Mouse (Mus musculus) lung, postnatal 25 days (tissue): ENCODE measurements around the gene Poc1b.
A peak's percentile ranks its signal among the peaks of the same experiment; 100 is the strongest.
"Not testable (repeated sequence)": the region's sequence is repeated elsewhere in the genome, so short reads cannot be mapped to it uniquely, and the experiment has no call there.

Experiments
- DNase-seq: peaks from one replicate; pipeline ENCODE4 v3.0.0; 2022; ENCODE audit warnings: low spot score

Poc1b gene

DNA sequence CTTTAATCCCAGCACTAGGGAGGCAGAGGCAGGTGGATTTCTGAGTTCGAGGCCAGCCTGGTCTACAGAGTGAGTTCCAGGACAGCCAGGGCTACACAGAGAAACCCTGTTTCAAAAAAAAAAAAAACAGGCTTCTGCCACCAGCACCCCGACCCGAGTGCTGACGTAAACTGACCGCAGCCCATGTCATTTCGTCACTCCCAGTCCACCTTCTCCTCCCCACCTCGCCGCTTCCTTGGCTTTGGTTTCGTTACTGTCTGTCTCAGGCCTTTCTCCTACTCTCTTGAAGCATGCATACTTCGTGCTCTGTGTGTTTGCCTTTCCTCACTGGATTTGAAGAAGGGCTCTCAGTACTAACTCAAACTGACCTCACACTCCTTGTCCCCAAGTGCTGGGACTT, 50.9 kb downstream of the Poc1b start:
- DNase-seq, result not testable (repeated sequence)

DNA sequence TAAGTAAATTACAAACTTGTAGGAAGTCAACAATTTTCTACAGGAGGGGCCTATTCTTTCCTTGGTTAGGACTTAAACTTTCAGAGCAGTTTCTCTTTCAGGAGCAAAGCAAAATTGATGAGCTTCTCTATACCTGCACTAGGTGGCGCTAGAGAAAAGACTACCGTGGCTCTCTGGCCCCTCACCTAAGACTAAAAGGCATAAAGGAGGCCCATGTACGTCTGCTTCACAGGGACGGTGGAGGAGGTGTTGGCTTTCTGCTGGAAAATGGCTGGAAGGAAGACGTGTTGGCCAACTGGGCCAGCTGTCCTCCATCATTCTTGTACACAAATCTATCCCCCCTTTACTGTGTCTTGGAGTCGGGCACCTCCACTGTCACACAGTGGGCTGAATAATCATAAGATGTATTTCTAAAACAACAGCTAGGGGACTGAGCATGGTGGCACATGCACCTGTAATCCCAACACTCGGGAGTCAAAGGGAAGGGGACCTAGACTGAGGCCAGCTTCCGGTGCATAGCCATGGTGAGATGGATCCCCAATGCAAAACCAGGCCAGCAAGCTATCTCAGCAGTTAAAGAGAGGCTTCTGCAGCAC, 55.2 kb downstream of the Poc1b start:
- peak; percentile 58 for DNase-seq

DNA sequence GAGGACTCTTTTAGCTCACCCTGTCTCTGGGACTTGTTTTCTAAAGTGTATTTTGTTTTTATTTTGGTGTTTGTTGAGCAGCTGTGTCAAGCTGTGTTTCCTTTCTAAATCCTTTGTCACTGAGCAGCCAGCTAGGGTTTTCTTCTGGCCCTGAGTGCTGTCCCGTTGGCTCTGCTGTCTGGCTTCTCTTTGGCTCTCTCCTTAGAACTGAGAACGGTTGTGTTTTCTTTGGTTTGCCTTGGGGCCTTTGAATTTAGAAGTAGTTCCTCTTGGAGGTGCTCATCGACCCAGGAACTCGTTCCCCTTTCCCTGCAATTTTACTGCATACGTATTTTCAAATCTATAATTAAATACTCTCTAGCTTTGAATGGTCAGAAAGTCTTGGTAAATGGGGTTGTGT, 56.2 kb downstream of the Poc1b start:
- no peak for DNase-seq

DNA sequence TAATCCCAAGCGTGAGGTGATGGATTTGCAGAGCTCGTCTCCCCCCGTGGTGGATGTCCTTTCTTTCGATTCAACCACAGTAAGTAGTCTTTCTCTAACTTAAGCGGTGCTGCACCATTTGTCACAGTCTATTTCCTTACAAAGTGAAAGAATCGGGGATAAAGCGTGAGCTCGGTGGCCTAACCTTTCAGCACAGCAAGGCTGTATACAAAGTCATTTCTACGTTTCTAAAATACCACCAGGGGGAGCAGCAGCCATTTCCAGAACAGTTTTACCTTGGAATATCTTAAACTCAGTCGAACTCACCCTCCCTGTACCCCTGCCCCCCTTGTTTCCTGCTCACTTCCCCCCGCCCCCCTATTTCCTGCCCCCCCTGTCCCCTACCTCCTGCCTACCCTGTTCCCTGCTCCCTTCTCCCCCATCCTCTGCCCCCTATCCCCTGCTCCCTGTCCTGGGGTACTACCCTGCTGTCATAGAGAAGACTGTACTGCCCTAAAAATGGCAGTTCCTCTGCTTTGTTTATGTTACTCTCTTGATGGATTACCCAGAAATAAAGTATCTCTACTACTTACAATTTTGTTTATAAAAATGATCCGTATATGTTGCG, 58.1 kb downstream of the Poc1b start:
- DNase-seq, result peak; percentile 59

DNA sequence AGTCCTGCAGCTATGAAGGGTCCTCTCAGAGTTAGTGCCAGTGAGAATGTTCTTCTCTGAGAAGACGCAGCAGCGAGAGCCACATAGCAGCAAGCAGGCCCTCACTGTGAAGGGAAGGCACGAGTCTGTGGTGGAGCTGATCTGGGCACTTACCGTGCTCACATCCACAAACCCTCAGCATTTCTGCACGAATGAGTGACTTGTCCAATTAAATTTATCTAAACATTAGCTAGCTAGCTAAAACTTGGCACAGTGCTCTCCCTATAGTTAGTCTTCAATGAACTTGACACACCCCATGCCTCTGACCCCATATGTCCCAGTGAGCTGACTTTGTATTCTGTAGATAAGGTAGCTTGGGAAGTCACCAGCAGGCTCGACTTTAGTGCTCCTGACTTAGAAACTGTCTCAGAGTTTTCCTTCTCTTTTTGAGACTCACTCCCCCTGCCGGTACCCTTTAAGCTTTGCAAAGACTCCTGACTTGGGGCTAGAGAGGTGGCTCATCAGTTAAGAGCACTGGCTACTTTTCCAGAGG, 59.0 kb downstream of the Poc1b start:
- DNase-seq, result no peak

DNA sequence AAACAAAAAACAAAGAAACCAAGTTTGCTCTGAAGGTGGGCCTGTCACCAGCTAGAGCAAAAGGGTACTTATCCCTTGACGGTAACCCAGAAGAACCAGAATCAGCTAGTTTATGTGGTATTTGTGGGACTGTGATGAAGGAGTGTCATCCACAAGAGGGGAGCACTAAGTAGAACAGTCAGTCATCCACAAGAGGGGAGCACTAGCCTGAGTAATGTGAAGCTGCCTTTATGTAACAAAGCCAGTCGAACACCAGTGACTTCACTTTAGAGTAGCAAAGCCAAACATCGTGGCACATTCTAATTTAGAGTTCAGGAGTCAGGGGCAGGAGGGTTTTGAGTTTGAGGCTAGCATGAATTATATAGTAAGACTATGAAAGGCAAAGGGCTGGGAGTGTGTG, 59.6 kb downstream of the Poc1b start:
- DNase-seq, result peak; percentile 45

DNA sequence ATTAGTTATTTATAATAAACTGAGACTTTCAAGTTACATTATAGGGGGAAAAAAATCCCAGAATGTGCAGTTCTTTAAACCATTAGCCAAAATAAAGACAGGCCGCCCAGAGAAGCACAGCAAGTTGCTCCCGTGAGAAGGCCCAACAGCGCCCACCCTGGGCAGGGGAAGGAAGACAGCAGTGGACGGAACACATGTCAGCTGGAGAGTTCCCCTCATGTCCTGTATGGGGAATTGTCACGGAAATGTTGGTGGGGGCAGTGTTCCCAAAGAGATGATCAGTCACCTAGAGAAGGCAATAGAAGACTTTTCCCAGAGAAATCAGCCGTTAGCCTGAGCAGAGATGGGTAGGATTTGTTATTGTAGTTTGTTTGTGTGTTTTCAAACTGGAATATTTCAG, 61.6 kb downstream of the Poc1b start:
- no peak for DNase-seq

DNA sequence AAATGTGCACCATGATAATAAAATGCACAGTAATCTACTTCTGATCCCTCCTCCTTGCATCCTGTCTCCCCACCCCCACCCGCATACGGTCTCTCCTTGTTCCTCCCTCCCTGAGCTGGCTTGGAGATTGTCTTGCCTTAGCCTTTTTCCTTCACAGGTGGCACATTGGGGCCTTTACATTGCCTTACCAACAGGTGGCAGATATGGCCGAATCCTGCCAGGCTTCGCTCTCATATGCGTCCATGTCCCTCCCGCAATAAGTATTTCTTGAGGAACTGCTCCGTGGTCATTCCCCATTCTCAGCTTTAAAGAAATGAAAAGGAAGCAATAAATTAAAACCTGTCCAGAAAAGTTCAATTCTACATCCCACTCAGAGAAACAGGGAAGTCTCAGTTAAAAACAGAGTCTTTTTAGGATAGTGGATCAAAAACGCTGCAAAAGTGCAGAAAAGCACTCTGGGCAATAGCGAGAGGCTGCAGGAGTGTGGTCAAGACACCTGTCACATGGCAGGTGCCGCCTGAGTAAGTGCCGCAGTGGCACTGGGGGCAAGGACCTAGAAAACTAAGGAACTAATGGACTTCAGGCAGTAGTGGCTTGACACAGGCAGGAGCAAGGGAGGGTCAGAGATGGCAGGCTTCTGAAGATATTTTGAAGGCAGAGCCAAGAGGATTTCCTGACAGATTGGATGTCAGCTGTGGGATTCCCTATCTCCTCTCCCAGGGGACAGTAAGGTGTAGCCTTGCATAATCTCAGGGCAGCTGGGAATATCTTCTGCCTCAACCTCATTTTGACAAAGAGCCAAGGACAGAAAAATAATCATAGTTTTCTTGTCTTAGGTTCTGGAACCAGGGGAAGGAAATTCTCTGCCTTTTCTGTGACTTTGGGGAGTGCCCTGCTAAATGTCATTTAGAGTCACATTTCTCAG, 62.3 kb downstream of the Poc1b start:
- peak; percentile 64 for DNase-seq

DNA sequence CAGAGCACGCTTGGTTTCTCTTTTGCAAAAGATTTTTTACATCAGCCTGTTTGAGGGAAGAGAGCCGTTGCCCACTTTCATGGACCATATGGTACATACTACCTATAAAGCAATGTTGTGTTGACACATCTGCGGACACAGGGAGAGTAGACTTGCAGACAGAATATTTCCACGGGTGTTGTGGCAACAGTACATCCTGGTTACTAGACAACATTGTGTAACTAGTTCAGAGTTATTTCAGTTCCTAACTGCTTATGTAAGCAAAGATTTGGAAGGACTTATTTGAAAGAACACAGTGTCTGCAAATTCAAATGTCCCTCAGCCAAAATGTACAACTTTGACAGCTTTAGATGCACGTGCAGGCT, 62.9 kb downstream of the Poc1b start:
- DNase-seq, result peak; percentile 85

DNA sequence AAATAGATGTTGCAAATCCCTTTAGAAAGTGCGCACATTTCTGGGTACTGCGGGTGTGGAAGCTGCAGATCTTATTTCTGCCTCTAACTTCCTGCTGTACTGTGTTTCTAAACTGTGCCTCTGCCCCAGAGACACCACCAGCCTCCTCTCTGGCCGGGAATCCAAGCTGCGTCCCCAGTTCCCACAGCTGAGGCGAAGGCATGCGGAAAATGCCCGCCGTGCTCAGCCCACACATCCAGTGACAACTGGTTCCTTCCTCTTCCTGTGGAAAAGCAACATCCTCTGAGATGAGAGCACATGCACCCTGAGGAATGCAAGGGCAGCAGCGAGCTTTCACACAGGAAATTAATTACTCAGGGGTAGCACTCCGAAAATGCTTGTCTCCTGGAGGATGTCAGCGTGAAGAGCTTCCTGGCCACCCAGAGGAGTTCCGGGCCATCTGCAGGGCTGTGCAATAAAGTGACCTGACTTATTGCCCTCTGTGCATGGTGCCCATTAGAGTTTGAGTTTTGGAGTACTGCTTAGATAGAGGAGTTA, 65.2 kb downstream of the Poc1b start:
- peak; percentile 75 for DNase-seq

DNA sequence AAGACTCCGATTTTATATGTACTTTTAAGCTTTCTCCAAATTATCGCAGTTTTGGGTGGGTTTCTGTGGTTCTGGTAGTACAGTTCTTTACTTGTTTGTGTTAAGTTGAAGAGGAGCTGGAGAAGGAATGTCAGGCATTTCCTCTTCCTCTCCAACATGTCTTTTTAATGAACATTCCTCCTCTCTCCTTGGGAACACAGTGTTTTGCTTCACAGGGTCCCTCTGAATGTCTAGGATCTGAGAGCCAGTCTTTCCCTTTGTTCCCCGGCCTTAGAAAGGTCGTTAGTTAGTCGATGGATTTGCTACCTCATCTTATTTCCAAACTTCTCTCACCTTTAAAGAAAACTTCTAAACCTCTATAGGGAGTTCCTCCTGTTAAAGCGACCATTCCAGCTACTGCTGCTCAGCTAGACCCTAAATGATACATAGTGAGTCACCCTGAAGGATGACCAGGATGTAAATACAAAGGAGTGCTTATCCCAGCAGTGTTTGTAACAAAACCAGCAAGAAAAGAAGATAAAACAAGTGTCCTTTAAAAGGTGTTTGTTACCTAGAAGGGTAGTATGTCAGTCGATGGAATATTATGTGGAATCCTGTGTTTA, 66.2 kb downstream of the Poc1b start:
- DNase-seq, result no peak

DNA sequence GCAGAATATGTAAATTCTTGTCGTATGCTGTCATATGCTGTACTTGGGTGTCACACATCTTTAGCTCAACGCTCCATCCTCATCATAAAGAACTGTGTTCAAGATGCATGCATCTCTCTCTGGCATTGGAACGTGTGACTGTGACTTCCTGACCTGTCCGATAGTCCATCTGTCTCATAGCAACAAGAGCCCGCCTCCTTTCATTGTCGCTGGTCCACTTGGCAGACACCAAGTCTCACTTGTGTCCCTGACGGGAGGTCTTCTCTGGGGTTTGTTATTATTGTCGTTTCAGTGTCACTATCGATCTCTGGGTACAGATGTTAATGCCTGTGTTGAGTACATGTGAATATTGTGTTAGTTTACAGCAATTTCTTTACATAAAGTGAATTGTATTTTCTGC, 70.1 kb downstream of the Poc1b start:
- no peak for DNase-seq

DNA sequence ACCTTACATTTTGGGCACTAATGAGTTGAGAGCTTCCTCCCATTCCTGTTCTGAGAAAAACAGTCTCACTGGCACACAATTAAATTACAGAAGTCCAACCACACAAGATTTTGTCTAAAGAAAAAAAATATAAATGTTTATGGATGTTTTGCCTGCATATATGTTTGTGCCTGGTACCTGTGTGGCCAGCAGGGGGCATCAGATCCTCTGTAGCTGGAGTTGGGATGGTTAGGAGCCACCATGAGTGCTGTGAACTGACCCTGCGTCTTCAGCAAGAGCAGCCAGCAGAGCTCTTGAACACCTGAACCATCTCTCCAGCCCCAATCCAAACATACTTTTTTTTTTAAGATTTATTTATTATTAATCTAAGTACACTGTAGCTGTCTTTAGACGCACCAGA, 71.3 kb downstream of the Poc1b start:
- no peak for DNase-seq

DNA sequence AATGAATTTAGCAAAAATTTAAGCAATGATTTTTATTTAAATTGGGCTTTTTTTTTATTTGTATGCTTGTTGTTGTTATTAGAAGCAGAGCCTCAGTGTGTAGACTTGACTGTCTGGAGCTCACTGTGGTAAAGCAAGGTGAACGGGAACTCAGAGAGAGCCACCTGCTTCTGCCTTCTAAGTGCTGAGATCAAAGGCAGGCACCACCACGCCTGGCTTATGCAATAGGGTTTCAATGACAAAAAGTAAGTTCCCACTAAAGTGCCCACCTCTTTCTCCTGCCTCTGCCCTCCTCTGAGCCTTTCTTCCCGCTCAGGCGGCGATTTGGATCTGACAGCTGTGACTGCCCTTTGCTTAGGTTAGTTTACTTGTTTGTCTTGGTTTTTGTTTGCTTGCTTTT, 72.3 kb downstream of the Poc1b start:
- DNase-seq, result no peak

DNA sequence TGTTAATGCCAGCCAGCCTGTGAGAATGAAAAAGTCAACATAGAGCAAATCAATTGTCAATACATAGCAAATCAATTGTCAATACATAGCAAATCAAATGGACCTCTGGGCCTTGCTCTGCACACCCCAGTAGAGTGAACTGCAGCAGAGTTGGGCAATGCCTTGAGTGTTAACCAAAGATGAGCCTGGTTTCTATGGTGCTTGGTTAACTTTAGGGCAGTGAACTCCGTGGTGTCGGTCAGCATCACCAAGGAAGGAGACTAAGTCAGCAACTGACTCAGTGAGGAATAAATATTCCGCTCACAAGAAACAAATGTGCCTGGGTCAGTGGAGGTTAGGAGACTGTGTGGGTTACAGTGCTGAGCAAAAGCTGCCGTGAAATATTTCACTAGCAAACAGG, 72.7 kb downstream of the Poc1b start:
- DNase-seq, result no peak

DNA sequence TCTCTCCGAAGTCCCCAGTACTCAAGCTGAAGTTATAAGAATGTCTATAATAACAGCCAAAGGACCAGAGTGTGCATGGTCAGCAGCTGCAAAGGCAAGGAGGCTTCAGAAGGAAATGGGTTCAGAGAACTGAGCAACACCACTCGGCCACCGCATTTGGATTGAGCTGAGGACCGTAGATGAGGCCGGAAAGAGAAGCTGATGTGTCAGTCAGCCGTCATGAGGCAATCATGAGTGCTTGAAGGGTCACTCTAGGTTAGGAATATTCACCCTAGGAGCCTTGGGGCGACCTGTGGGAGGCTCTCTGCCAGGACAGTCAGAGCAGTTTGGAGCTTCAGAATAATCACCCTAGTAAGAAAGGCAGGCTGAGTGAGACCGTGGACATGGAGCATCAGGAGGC, 74.7 kb downstream of the Poc1b start:
- DNase-seq, result no peak

DNA sequence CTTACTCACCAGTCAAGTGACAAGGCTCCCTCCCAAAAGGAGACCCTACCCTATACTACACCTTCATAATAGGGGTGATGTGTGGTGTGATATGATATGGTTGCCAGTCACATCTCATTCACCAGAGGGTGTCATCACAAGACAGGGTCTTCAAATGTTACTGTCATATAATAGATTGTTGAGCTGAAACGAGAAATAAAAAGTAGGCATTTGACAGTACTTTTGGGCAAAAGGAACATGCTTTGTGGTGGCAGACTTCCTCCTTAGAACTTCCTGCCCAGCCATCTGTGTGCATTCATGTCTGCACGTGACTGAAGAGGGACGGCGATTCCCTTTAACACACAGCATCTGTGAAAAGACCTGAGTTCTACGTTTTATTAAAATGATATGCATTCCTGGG, 75.3 kb downstream of the Poc1b start:
- DNase-seq, result no peak

DNA sequence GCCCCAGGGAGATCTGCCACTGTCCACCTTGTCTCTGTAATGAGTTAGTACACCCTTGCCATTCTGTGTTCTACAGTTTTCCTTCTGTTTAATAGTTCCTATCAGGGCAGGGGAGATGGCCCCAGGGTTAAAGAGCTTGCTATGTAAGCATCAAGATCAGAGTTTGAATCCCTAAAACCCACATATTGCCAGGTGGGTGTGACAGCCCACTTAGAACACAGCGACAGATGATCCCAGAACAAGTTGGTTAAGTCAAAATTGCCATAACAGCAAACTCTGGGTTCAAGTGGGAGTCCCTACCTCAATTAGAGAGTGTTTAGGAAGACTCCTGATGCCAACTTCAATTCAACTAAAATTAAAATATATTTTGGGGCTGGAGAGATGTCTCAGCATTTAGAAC, 81.3 kb downstream of the Poc1b start:
- DNase-seq, result no peak

DNA sequence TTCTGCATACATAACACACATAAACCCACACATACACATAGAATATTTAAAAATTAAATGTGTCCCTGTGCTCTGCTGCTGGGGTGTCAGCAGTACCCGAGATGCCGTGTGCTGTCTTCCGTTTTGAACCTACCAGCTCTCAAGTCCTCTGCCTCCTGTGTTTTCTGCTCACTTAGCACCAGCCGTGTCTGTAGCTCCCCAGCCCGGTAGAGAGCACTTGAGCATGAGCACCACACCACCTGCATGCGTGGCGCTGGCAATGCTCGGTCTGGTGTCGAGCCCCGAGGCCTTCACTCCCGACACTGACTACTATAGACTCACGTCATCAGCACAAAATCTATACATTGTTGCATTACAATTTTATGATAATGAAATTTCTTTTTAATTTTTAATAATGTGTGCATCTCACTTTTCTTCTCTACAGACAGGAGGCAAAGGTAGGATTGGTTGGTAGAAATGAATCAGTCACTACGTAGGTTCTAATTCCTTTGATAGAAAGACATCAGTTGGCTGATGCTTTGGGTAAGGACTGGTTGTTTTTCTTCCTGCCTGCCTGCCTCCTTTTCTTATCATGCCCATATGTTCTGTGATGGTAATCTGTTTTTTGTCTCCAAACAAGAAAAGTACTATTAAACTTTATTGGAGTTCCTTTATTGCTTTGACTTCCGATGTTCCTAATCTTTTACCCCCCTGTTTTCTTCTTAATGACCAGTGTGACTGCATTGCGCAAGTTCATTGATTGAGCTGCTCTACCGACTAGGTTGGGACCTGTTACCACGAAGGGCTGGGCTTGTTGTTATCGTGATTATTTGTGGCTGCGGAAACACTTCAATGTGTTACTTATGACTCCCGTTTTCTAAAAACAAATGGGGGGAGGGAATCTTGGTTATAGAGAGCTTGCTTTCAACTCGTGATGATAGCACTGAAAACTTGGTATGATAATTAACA, 82.1 kb downstream of the Poc1b start:
- no peak for DNase-seq

DNA sequence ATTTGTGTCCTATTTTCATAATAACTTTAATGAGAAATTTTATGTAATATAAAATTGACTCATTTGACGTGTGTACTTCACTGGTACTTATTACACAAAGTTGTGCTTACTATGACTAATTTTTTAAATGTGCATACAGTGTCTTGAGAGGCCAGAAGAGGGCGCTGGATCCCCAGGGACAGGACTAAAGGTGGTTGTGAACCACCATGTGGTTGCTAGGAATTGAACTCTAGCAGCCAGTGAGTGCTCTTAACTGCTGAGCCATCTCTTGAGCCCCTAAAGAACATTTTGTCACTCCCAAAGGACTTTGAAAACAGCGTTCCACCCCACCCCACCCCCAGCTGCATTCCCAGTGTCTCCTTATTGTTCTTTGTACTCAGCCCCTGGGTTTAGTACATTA, 84.0 kb downstream of the Poc1b start:
- peak; percentile 74 for DNase-seq

DNA sequence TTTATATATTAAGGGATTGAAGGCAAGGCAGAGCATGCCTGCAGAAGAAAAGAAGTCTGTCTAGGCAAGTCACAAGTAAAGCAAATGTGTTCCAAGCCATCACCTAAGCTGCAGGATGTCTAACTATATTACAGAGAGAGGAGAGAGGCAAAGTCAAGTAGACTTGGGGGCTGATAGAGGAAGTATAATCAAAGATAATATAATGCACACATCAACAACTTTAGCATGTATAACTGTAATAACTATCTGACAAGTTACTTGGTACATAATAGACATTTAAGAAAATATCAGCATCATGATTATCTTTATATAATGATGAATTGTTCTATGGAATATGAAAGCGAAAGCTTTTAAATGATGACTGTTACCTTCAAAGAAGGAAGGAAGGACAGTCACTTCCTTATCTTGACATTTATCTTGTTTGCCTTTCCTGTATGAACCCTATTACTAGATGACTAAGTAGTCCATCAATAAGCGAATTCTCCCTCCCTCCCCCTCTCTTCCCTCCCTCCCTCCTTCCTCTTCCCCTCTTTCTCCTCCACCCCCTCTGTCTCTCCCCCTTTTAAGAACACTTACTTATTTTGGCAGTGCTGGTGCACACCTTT, 87.7 kb downstream of the Poc1b start:
- no peak for DNase-seq
